Mouse (Mus musculus) embryonic facial prominence, embryonic 11.5 days (tissue): ENCODE measurements around the gene Pitpnc1. TPM values are rescaled to one million over a fixed set of nuclear protein-coding genes. Genes with fewer than 3 reads are reported as not detected.
"Not testable (repeated sequence)": the region's sequence is repeated elsewhere in the genome, so short reads cannot be mapped to it uniquely, and the experiment has no call there.

Experiments
- ATAC-seq: fragments of 200-750 bp; cut with Nextera tagmentation; replicated peaks from 2 replicates; pipeline ENCODE4 v1.8.0; 2017; ENCODE audit warnings: low read depth; ENCODE audit not compliant: insufficient number of reproducible peaks, low FRiP score, low TSS enrichment
- DNase-seq: peaks from one replicate; pipeline ENCODE4 v3.0.0-alpha.2; 2015; ENCODE audit warnings: low spot score
- H3K27ac ChIP-seq: fragments of 300-500 bp; sonication (generic); replicated peaks from 2 replicates; pipeline ENCODE4 v1.5.1; 2014; ENCODE audit warnings: mild to moderate bottlenecking, low read depth, low read length, control low read depth
- H3K27me3 ChIP-seq: fragments of 300-500 bp; sonication (generic); 2 replicates; pipeline ENCODE4 v1.6.1; 2014; ENCODE audit warnings: mild to moderate bottlenecking, low read length, moderate library complexity, mixed read lengths; ENCODE audit not compliant: control insufficient read depth, insufficient read depth
- H3K36me3 ChIP-seq: fragments of 300-500 bp; sonication (generic); replicated peaks from 2 replicates; pipeline ENCODE4 v1.6.1; 2014; ENCODE audit warnings: low read depth, mild to moderate bottlenecking, low read length, moderate library complexity, mixed read lengths; ENCODE audit not compliant: control insufficient read depth, insufficient read depth
- H3K4me1 ChIP-seq: fragments of 300-500 bp; sonication (generic); 2 replicates; pipeline ENCODE4 v1.6.1; 2014; ENCODE audit warnings: low read length, mixed read lengths; ENCODE audit not compliant: control insufficient read depth, insufficient read depth
- H3K4me2 ChIP-seq: fragments of 300-500 bp; sonication (generic); 2 replicates; pipeline ENCODE4 v1.6.1; 2014; ENCODE audit warnings: low read depth, mild to moderate bottlenecking, control low read depth, low read length, moderate library complexity
- H3K4me3 ChIP-seq: fragments of 300-500 bp; sonication (generic); 2 replicates; pipeline ENCODE4 v1.5.1; 2014; ENCODE audit warnings: low read depth, low read length, control low read depth
- H3K9ac ChIP-seq: fragments of 300-500 bp; sonication (generic); replicated peaks from 2 replicates; pipeline ENCODE4 v1.6.1; 2014; ENCODE audit warnings: mild to moderate bottlenecking, control low read depth, low read length
- H3K9me3 ChIP-seq: fragments of 300-500 bp; sonication (generic); replicated peaks from 2 replicates; pipeline ENCODE4 v1.6.1; 2016; ENCODE audit warnings: mild to moderate bottlenecking, low read length, inconsistent platforms, mixed read lengths; ENCODE audit not compliant: control insufficient read depth
- WGBS: fragments of 180-500 bp; shearing (Covaris S2); extraction: QIAGEN DNeasy Blood & Tissue Kit; methylation state at CpG from one replicate; pipeline ENCODE4 v1.1.7; 2014; 5-methylcytosine and 5-hydroxymethylcytosine counted together
- polyA plus RNA-seq: library from polyadenylated mRNA; unstranded; fragments of >200 nt; fragmentation: Nextera tagmentation; extraction: Ambion mirVana; gene quantifications from 2 replicates; pipeline ENCODE4 v1.2.1, GENCODE M21; 2014

Gene Pitpnc1
- 43.6 and 45.1 TPM in 2 replicates for polyA plus RNA-seq

- H3K4me2 ChIP-seq, result peak within 1 kb of the TSS; percentile 78
- under 1% methylated on average over 37 of the region's 37 CpGs for WGBS
- no peaks in the 10 kb centered on the region for H3K9me3 ChIP-seq
- ATAC-seq, result peak; percentile 90
- peak; percentile 95 for DNase-seq
- H3K9ac ChIP-seq, result peak within 1 kb of the TSS; percentile 92
- no peaks in the 10 kb centered on the region; the same call in 1 of the 2 replicates for H3K4me1 ChIP-seq
- no peaks in the 10 kb centered on the region for H3K36me3 ChIP-seq
- peak within 1 kb of the TSS; percentile 91 for H3K4me3 ChIP-seq
- no peaks in the 10 kb centered on the region for H3K27me3 ChIP-seq
- H3K27ac ChIP-seq, result peak within 1 kb of the TSS; percentile 90
Measured at GRCm38 (mm10) chr11:107470521-107471041, at the start of gene Pitpnc1. TSS of gene Pitpnc1 (minus strand) at chr11:107470699.

GRCm38 (mm10) chr11:107518645-107519429 is 48.3 kb upstream of the Pitpnc1 start:
- 79% methylated on average over 5 of the region's 5 CpGs for WGBS
- Histone ChIP-seq H3K9me3 (no peaks in the 10 kb centered on the region), H3K36me3 (no peaks in the 10 kb centered on the region), H3K4me2 (no peak overlapping the region), H3K27ac (no peak overlapping the region), H3K4me3 (no peak overlapping the region), H3K9ac (no peak overlapping the region), H3K4me1 (no peaks in the 10 kb centered on the region), H3K27me3 (no peaks in the 10 kb centered on the region)
- ATAC-seq (no peak), DNase-seq (no peak)

- 93% methylated on average over 2 of the region's 2 CpGs for WGBS
- H3K4me1 ChIP-seq, result no peaks in the 10 kb centered on the region
- no peaks in the 10 kb centered on the region; the same call in 1 of the 2 replicates for H3K27me3 ChIP-seq
- H3K36me3 ChIP-seq, result no peaks in the 10 kb centered on the region
- ATAC-seq (no peak), DNase-seq (no peak)
- no peak overlapping the region for H3K4me2 ChIP-seq
- no peak overlapping the region for H3K9ac ChIP-seq
- H3K4me3 ChIP-seq, result no peak overlapping the region
- no peak overlapping the region for H3K27ac ChIP-seq
- H3K9me3 ChIP-seq, result no peaks in the 10 kb centered on the region
Measured at GRCm38 (mm10) chr11:107516387-107516786, 45.9 kb upstream of the Pitpnc1 start.

GRCm38 (mm10) chr11:107513047-107513446 is 42.5 kb upstream of the Pitpnc1 start:
- DNase-seq (no peak), ATAC-seq (no peak)
- H3K4me3 ChIP-seq, result no peak overlapping the region
- no peak overlapping the region for H3K4me2 ChIP-seq
- no peak overlapping the region for H3K27ac ChIP-seq
- no peaks in the 10 kb centered on the region for H3K9me3 ChIP-seq
- WGBS, result 84% methylated on average over 10 of the region's 10 CpGs
- no peak overlapping the region for H3K9ac ChIP-seq
- no peaks in the 10 kb centered on the region for H3K4me1 ChIP-seq
- H3K27me3 ChIP-seq, result no peaks in the 10 kb centered on the region; the same call in 1 of the 2 replicates
- H3K36me3 ChIP-seq, result no peaks in the 10 kb centered on the region

- DNase-seq, result peak; percentile 83
- not testable (repeated sequence) for H3K27ac ChIP-seq, H3K4me2 ChIP-seq, H3K4me3 ChIP-seq, H3K9ac ChIP-seq, H3K4me1 ChIP-seq, H3K9me3 ChIP-seq, H3K27me3 ChIP-seq, H3K36me3 ChIP-seq, ATAC-seq
- 48% methylated on average over 5 of the region's 5 CpGs for WGBS
Measured at GRCm38 (mm10) chr11:107511954-107512353, 41.5 kb upstream of the Pitpnc1 start.

- no peaks in the 10 kb centered on the region for H3K9me3 ChIP-seq
- DNase-seq (peak; percentile 59), ATAC-seq (0 out of 2 replicates have a peak, but pooled peaks have one; percentile 24)
- no peaks in the 10 kb centered on the region for H3K36me3 ChIP-seq
- H3K4me1 ChIP-seq, result no peaks in the 10 kb centered on the region
- no peak overlapping the region for H3K4me3 ChIP-seq
- no peaks in the 10 kb centered on the region; the same call in 1 of the 2 replicates for H3K27me3 ChIP-seq
- H3K9ac ChIP-seq, result 0 out of 2 replicates have a peak overlapping the region, but pooled peaks have one; percentile 37
- whole genome bisulfite sequencing, result 4% methylated on average over 18 of the region's 18 CpGs
- no peak overlapping the region for H3K4me2 ChIP-seq
- H3K27ac ChIP-seq, result no peak overlapping the region
Measured at GRCm38 (mm10) chr11:107510362-107511269, 40.1 kb upstream of the Pitpnc1 start.

- ATAC-seq, result peak; percentile 46
Measured at GRCm38 (mm10) chr11:107509631-107510338, 39.3 kb upstream of the Pitpnc1 start.

More at GRCm38 (mm10) chr11:107509631-107510338, 39.3 kb upstream of the Pitpnc1 start:
- Histone ChIP-seq H3K27ac (no peak overlapping the region), H3K27me3 (no peaks in the 10 kb centered on the region; the same call in 1 of the 2 replicates), H3K9me3 (no peaks in the 10 kb centered on the region), H3K4me1 (no peaks in the 10 kb centered on the region), H3K9ac (no peak overlapping the region), H3K36me3 (no peaks in the 10 kb centered on the region), H3K4me3 (no peak overlapping the region), H3K4me2 (no peak overlapping the region)
- 15% methylated on average over 11 of the region's 11 CpGs for WGBS
- peak; percentile 53 for DNase-seq
